Mouse (Mus musculus) ES-E14 (cell line): ENCODE measurements around the gene Syt8.

ENCODE experiments used
- HCFC1 ChIP-seq: IDR thresholded peaks from 2 replicates; pipeline ENCODE4 v1.6.1; 2012; ENCODE audit warnings: low read length, inconsistent platforms, borderline replicate concordance; ENCODE audit not compliant: insufficient read depth
- ZC3H11A ChIP-seq: IDR thresholded peaks from 2 replicates; pipeline ENCODE4 v1.6.1; 2012; ENCODE audit warnings: low read depth, mild to moderate bottlenecking, inconsistent platforms, low read length, borderline replicate concordance
- ZNF384 ChIP-seq: IDR thresholded peaks from 2 replicates; pipeline ENCODE4 v1.6.1; 2012; ENCODE audit warnings: low read depth, low read length, inconsistent platforms

DNA sequence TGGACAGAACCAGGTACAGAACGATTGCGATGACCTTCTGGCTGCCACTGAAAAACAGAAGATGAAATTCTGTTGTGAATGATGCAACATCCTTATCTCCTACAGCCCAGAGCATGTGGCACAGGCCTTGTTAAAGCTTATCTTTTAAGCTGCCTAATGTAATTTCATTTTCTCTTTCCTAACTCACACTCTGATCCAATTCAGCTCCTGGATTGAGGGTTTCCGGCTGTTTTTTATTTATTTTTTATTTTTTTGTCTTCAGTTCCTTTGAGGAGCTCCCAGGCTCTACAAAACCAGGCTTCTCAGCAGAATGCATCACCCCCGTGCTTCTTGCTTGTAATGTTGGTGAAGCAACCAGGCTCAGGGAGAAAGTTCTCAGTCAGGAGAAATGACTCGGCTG is 14.8 kb upstream of the Syt8 start:
- TF ChIP-seq ZC3H11A (no peak), ZNF384 (no peak), HCFC1 (no peak)
